Mouse (Mus musculus) lung, adult 2 months (tissue): ENCODE measurements around the gene Shisa8. TPM values are rescaled to one million over a fixed set of nuclear protein-coding genes. Genes with fewer than 3 reads are reported as not detected.

ENCODE experiments used
- DNase-seq: peaks from one replicate; pipeline ENCODE4 v3.0.0; 2022
- H3K4me1 ChIP-seq: fragments of 200-500 bp; 2 replicates; pipeline ENCODE4 v1.6.1; 2011; ENCODE audit warnings: low read length; ENCODE audit not compliant: control insufficient read depth, insufficient read depth
- H3K4me3 ChIP-seq: fragments of 200-500 bp; replicated peaks from 2 replicates; pipeline ENCODE3; 2011; ENCODE audit warnings: low read depth, mild to moderate bottlenecking, control low read depth, low read length; ENCODE audit errors: extremely low read depth
- CTCF ChIP-seq: fragments of 200-500 bp; IDR thresholded peaks from 2 replicates; pipeline ENCODE4 v1.5.1; 2011; ENCODE audit warnings: mild to moderate bottlenecking, low read length, control low read depth; ENCODE audit not compliant: insufficient read depth
- POLR2A ChIP-seq: fragments of 200-500 bp; IDR thresholded peaks from 2 replicates; pipeline ENCODE4 v1.6.1; 2011; ENCODE audit warnings: low read depth, mild to moderate bottlenecking, control low read depth, low read length, borderline replicate concordance; ENCODE audit errors: extremely low read depth
- WGBS: fragments of 180-500 bp; shearing (Covaris S2); methylation state at CpG from one replicate; pipeline ENCODE4 v1.1.7; 2018; 5-methylcytosine and 5-hydroxymethylcytosine counted together
- polyA plus RNA-seq: library from polyadenylated mRNA; depleted of rRNA; stranded (reverse); fragments of >200 nt; gene quantifications from 2 replicates; pipeline ENCODE4 v1.2.3, GENCODE M21; 2012

The Shisa8 gene
- polyA plus RNA-seq, 1 experiment = 0.40 TPM

DNA sequence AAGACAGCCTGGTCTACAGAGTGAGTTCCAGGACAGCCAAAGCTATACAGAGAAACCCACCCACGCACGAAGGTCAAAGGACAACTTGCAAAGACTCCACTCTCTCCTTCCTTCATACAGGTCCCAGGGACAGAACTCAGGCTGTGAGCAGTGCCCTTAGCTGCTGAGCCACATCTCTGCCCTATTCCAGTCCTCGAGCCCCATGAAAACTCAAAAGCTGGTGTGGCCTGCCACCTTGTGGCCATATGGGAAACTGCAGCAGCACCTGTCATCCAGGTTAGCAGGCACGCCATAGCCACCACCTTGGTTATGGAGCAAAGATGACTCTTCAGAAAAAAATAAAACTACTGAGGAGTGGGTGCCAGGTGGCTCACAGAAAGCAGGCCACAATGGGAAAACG, 23.9 kb upstream of the Shisa8 start:
- H3K4me3 ChIP-seq = no peak overlapping the region
- DNase-seq = peak; percentile 86
- H3K4me1 ChIP-seq = no peaks in the 10 kb centered on the region
- TF ChIP-seq CTCF = peak; percentile 98
- TF ChIP-seq POLR2A = no peak
- WGBS = 22% methylated on average over 5 of the region's 5 CpGs

DNA sequence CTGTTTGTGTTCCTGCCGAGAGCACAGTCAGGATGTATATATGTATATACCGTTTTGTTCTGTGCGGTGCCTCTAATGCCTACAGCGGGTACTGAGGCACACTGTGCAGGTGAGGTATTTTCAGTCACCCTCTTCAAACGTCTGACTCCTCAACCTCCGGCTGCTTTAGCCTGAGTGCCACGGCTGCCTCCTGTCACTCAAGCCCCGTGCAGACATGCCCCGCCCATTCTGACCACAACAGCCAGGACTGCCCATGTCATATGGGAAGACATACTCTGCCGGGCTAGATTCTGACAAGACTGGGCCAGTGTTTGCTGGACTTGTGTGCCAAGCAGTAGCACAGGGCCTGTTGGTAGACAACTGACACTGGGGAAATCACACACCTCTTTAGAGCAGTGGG, 23.0 kb upstream of the Shisa8 start:
- Histone ChIP-seq H3K4me1 (no peaks in the 10 kb centered on the region), H3K4me3 (no peak overlapping the region)
- no peak for TF ChIP-seq POLR2A
- no peak for DNase-seq
- 57% methylated on average over 10 of the region's 10 CpGs for WGBS

DNA sequence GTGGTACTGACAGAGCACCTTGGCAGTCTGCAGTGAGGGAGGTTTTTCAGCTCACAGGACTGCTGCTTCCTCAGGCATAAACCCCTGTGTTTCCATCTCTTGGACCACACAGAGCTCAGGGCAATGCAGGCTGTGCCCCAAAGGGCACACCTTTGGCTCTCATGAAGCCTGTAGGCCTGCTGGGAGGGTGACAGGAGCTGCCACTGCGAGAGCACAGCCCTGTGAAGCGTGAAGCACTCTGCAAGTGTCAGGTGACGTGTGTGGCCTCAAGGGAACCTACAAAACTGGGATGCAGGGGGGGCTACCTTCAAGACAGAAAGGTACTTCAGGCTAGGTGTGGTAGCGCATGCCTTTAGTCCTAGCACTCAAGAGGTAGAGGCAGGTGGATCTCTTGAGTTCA, 20.0 kb upstream of the Shisa8 start:
- TF ChIP-seq POLR2A = no peak
- TF ChIP-seq CTCF = no peak
- WGBS = 75% methylated on average over 4 of the region's 4 CpGs
- no peak for DNase-seq
- no peaks in the 10 kb centered on the region for H3K4me1 ChIP-seq
- H3K4me3 ChIP-seq = no peak overlapping the region

DNA sequence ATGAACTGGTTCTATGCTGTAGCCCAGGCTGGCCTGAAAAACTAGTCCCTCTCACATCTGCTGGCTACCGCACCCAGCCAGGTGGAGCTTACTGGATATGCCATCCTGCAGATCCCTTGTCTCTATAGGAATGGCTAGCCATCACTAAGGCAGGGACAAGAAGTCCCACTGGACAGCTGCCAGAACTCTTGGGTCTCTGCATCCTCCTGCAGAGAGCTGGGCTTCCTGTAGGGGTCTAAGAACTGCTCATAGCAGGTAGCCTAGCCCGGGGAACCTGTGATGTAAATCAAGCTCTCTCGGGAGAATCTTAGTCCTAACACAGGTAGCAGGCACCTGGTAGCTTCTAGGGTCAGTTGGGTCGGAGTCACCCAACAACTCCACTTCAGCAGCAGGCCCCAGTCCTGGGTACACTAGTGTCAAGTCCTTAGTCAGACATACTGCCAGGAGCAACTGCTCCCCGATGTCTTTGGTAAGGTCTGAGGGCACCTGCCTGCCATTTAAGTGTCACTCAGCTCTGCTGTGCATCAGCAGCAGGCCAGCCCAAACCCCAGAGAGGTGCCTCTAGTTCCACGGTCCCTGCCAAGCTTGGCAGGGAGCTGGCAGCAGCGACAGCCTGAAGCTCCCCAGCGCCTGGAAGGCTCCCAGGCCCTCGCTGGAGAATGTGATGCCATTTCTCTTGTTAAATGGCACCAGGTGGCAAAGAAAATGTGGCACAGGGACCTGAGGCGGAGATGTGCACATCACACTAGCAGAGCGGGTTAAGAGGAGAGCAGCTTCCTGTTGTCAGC, 19.2 kb upstream of the Shisa8 start:
- no peak for DNase-seq
- no peak overlapping the region for H3K4me3 ChIP-seq
- no peaks in the 10 kb centered on the region for H3K4me1 ChIP-seq
- 67% methylated on average over 11 of the region's 11 CpGs for WGBS
- TF ChIP-seq CTCF = no peak
- TF ChIP-seq POLR2A = no peak

DNA sequence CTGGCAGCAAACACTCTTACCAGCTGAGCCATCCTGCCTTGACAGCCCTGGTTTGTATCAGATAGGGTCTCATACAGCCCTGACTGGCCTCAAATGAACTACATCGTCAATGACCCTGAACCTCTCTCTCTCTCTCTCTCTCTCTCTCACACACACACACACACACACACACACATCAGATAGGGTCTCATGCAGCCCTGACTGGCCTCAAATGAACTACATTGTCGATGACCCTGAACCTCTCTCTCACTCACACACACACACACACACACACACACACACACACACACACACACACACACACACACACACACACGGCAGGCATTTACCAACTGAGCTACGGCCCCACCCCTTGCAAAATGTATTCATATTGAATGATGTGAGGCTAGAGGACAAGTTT, 18.5 kb upstream of the Shisa8 start:
- DNase-seq = no peak
- 62% methylated on average over 4 of the region's 4 CpGs for WGBS
- no peak overlapping the region for H3K4me3 ChIP-seq
- TF ChIP-seq POLR2A (no peak), CTCF (no peak)
- H3K4me1 ChIP-seq = no peaks in the 10 kb centered on the region

DNA sequence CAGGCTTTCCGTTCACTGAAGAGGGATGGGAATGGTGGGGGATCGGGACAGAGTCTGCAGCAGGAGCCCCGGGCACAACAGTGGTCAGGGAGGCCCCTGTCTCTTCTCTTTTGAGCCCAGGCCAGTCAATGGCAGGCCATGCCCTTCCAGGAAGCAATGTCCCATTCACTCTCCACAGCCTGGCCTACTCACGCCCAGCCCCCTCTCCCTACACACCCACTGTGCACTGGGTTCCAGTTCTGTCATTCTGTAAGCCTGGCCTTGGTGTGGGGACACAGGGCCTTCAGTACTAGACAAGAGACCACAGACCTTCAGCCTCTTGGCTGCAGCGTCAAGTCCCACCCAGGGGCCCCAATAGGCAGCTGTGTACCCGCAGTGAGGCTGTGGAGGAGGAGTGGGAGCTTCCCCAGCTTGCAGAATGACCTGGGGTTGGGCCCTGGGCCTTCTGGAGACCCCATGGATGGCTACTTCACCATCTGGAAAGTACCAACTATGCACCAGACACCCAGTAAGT, 17.5 kb upstream of the Shisa8 start:
- 80% methylated on average over 6 of the region's 6 CpGs for WGBS
- TF ChIP-seq CTCF = no peak
- no peak for TF ChIP-seq POLR2A
- no peak for DNase-seq
- Histone ChIP-seq H3K4me3 (no peak overlapping the region), H3K4me1 (no peaks in the 10 kb centered on the region)

DNA sequence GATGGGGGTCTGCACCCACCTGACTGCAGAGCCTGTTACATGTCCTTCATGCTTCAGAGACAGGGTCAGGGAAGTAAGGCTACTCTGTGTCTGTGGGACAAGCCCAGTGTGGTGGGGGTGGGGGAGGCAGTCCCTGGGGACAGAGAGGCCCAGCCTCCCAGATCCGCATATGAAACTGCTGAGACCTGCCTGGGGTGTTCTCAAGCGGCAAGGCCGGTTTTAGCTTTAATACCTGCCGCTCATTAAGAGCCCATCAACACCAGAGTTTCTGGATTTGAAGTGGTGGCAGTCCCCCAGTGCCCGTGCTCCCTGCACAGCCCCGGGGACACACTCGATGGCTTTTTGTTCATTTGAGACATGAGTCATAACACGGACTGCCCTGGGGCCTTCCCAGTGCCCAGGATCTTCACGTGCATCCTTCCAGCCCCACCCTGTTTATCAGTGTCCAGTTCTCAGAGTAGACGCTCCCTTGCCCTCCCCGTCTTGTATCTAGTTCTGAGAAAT, 17.0 kb upstream of the Shisa8 start:
- TF ChIP-seq CTCF (no peak), POLR2A (no peak)
- 45% methylated on average over 11 of the region's 11 CpGs for WGBS
- Histone ChIP-seq H3K4me3 (no peak overlapping the region), H3K4me1 (no peaks in the 10 kb centered on the region)
- DNase-seq = no peak

DNA sequence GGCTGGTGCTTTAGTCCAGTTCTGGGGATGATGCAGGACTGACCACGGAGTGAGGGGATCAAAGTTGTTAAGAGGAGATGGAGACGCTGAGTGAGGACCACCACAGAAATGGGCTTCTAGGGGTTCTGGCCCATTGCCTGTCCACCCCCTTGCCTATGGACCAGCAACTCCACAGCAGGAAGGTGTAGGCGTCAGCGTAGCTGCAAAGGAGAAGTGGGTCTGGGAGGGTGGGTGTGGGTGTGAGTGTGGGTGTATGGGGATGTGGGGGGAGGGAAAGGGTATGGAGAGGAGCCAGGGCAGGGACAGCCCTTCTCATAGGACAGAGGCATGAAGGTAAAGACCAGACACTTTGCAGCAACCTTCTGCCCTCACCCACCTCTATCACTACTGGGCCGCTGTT, 13.2 kb upstream of the Shisa8 start:
- Histone ChIP-seq H3K4me1 (no peaks in the 10 kb centered on the region), H3K4me3 (no peak overlapping the region)
- 81% methylated on average over 5 of the region's 5 CpGs for WGBS
- DNase-seq = no peak
- TF ChIP-seq CTCF (no peak), POLR2A (no peak)

DNA sequence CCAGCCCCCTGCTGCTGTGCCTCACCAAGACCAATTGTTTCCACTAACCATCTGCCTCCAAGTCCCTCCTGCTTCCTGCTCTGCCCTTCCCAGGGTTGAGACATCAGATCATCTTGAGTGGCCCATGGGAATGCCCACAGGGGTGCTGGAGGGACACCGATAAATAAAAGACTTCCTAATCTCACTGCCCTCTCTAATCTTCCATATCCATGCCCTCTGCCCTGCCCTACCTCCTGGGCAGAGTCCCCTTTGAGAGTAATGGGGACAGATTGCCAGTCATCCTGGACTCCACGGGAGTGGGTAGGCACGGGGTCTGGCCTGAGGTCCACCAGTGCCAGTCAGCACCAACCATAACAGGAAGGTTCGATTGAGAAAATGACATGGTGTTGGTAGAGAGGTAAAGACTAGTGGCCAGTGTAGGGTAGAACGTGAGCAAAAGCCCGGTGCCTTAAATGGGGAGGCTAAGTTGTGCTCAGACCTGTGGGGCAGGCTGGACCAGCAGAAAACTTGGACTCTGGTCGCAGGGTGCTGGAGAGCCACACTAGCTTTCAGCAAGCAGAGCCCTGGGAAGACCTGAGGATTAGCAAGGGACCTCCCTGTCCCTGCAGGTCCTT, 12.1 kb upstream of the Shisa8 start:
- no peak overlapping the region for H3K4me3 ChIP-seq
- no peaks in the 10 kb centered on the region for H3K4me1 ChIP-seq
- whole genome bisulfite sequencing = 32% methylated on average over 7 of the region's 7 CpGs
- no peak for DNase-seq
- TF ChIP-seq CTCF (no peak), POLR2A (no peak)
